Mouse (Mus musculus) hindbrain, embryonic 15.5 days (tissue): ENCODE data around the gene Krtap5-4. TPM values are rescaled to one million over a fixed set of nuclear protein-coding genes. Genes with fewer than 3 reads are reported as not detected.

Experiments
- ATAC-seq: fragments of 200-750 bp; cut with Nextera tagmentation; 2 replicates; pipeline ENCODE4 v1.8.0; 2017; ENCODE audit warnings: low read depth, moderate number of reproducible peaks, moderate TSS enrichment; ENCODE audit not compliant: low FRiP score
- H3K27ac ChIP-seq: fragments of 300-500 bp; sonication (generic); replicated peaks from 2 replicates; pipeline ENCODE4 v1.5.1; 2015; ENCODE audit warnings: mild to moderate bottlenecking, inconsistent platforms
- H3K27me3 ChIP-seq: fragments of 300-500 bp; sonication (generic); 2 replicates; pipeline ENCODE4 v1.6.1; 2015; ENCODE audit warnings: control low read depth, inconsistent platforms
- H3K36me3 ChIP-seq: fragments of 300-500 bp; sonication (generic); 2 replicates; pipeline ENCODE4 v1.6.1; 2015; ENCODE audit warnings: control low read depth, inconsistent platforms
- H3K4me1 ChIP-seq: fragments of 300-500 bp; sonication (generic); replicated peaks from 2 replicates; pipeline ENCODE4 v1.6.1; 2015; ENCODE audit warnings: control low read depth, inconsistent platforms
- H3K4me2 ChIP-seq: fragments of 300-500 bp; sonication (generic); 2 replicates; pipeline ENCODE4 v1.6.1; 2015; ENCODE audit warnings: moderate library complexity, mild to moderate bottlenecking, inconsistent platforms
- H3K4me3 ChIP-seq: fragments of 300-500 bp; sonication (generic); 2 replicates; pipeline ENCODE4 v1.5.1; 2015; ENCODE audit warnings: mild to moderate bottlenecking, inconsistent platforms
- H3K9ac ChIP-seq: fragments of 300-500 bp; sonication (generic); 2 replicates; pipeline ENCODE4 v1.6.1; 2015; ENCODE audit warnings: inconsistent platforms
- H3K9me3 ChIP-seq: fragments of 300-500 bp; sonication (generic); 2 replicates; pipeline ENCODE4 v1.6.1; 2016; ENCODE audit warnings: control low read depth, inconsistent platforms
- WGBS: fragments of 180-500 bp; shearing (Covaris S2); methylation state at CpG from one replicate; pipeline ENCODE4 v1.1.7; 2015; 5-methylcytosine and 5-hydroxymethylcytosine counted together
- polyA plus RNA-seq: library from polyadenylated mRNA; unstranded; fragments of >200 nt; fragmentation: Nextera tagmentation; extraction: Ambion mirVana; gene quantifications from 2 replicates; pipeline ENCODE4 v1.2.1, GENCODE M21; 2015

Gene Krtap5-4
- polyA plus RNA-seq, 1 experiment from 2014 or later, result not detected

DNA sequence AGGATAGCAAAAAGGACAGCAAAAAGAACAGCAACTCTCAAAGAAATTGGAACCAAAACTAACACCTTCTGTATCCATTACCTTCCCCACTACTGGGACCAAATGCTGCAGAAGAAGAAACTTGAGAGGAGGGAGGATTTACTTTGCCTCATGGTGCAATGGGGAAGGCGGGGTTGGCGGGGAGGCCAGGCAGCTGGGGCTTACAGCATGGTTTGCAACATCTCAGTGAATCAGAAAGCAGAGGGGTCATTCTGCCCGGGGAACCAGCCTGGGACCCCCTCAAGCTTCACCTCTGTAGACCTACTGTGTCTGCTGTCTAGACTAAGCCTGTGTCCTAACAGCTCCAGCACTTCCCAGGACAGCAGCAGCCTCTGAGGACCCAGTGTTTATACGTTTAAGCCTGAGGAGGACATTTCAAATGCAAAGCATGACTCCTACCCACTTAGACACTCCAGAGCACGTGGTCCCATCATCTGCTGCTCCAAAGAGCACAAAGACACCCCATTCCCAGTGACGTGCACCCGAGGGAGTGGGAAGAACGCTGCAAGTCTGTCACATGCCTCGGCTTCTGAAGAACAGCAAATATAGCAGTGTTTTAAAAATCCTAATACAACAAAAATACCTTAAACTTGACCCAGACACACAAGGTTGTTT is 46.1 kb downstream of the Krtap5-4 start:
- Histone ChIP-seq H3K36me3 (no peaks in the 10 kb centered on the region), H3K27ac (no peak overlapping the region), H3K4me3 (no peak overlapping the region), H3K9ac (no peak overlapping the region), H3K27me3 (no peaks in the 10 kb centered on the region), H3K9me3 (no peaks in the 10 kb centered on the region), H3K4me1 (no peaks in the 10 kb centered on the region; the same call in 1 of the 2 replicates), H3K4me2 (no peak overlapping the region)
- peak; percentile 71 for ATAC-seq
- 25% methylated on average over 9 of the region's 9 CpGs for WGBS

- Histone ChIP-seq H3K9me3 (no peaks in the 10 kb centered on the region), H3K36me3 (no peaks in the 10 kb centered on the region), H3K4me3 (no peak overlapping the region), H3K9ac (no peak overlapping the region), H3K4me1 (no peaks in the 10 kb centered on the region; the same call in 1 of the 2 replicates), H3K27me3 (no peaks in the 10 kb centered on the region), H3K27ac (no peak overlapping the region), H3K4me2 (no peak overlapping the region)
- ATAC-seq, result no peak
- 61% methylated on average over 5 of the region's 5 CpGs for WGBS
These were observed 48.2 kb downstream of the Krtap5-4 start for GRCm38 (mm10) chr7:142351569-142351968.

GRCm38 (mm10) chr7:142353854-142354253 is 50.5 kb downstream of the Krtap5-4 start:
- no peaks in the 10 kb centered on the region for H3K36me3 ChIP-seq
- 70% methylated on average over 5 of the region's 5 CpGs for WGBS
- H3K9ac ChIP-seq, result no peak overlapping the region

More at GRCm38 (mm10) chr7:142353854-142354253, 50.5 kb downstream of the Krtap5-4 start:
- Histone ChIP-seq H3K4me1 (no peaks in the 10 kb centered on the region; the same call in 1 of the 2 replicates), H3K27ac (no peak overlapping the region), H3K4me2 (no peak overlapping the region), H3K4me3 (no peak overlapping the region), H3K27me3 (no peaks in the 10 kb centered on the region), H3K9me3 (no peaks in the 10 kb centered on the region)
- ATAC-seq, result no peak

Other genes with a start within 250 kb of the Krtap5-4 start
- gene Mob2, start 242.5 kb upstream of the Krtap5-4 start, polyA plus RNA-seq, result 50.8 and 53.4 TPM in 2 replicates
- 117 and 134 TPM in 2 replicates for gene Dusp8, start 207.7 kb upstream of the Krtap5-4 start, polyA plus RNA-seq
- gene Gm45618, start 182.8 kb upstream of the Krtap5-4 start, polyA plus RNA-seq, result 0.43 TPM in 1 of 2 replicates, not detected in the other
- not detected in 2 replicates for gene Gm39115, start 167.5 kb upstream of the Krtap5-4 start, polyA plus RNA-seq
- gene Gm45337, start 158.9 kb upstream of the Krtap5-4 start, polyA plus RNA-seq, result not detected in 2 replicates
- gene Gm29735, start 146.4 kb upstream of the Krtap5-4 start, polyA plus RNA-seq, result not detected in 2 replicates
- gene Gm4553, start 137.8 kb upstream of the Krtap5-4 start, polyA plus RNA-seq, result 0.14 TPM in 1 of 2 replicates, not detected in the other
- gene Krtap5-2, start 127.5 kb upstream of the Krtap5-4 start, polyA plus RNA-seq, result not detected in 2 replicates
- not detected in 2 replicates for gene Gm10153, start 113.2 kb upstream of the Krtap5-4 start, polyA plus RNA-seq
- not detected in 2 replicates for gene Krtap5-3, start 102.2 kb upstream of the Krtap5-4 start, polyA plus RNA-seq
- gene Gm7579, start 91.7 kb upstream of the Krtap5-4 start, polyA plus RNA-seq, result not detected in 2 replicates
- gene Krtap5-5, start 73.6 kb upstream of the Krtap5-4 start, polyA plus RNA-seq, result not detected in 2 replicates
- not detected in 2 replicates for gene Gm40460, start 62.5 kb upstream of the Krtap5-4 start, polyA plus RNA-seq
- gene Gm2431, start 45.2 kb upstream of the Krtap5-4 start, polyA plus RNA-seq, result not detected in 2 replicates
- not detected in 2 replicates for gene Gm4559, start 29.2 kb upstream of the Krtap5-4 start, polyA plus RNA-seq
- gene Krtap5-1, start 6.4 kb upstream of the Krtap5-4 start, polyA plus RNA-seq, result not detected in 2 replicates
- gene Ifitm10, start 70.2 kb downstream of the Krtap5-4 start, polyA plus RNA-seq, result 8.4 and 8.7 TPM in 2 replicates
- gene Gm49369, start 79.1 kb downstream of the Krtap5-4 start, polyA plus RNA-seq, result 1.9 TPM in 1 of 2 replicates, not detected in the other
- gene Ctsd, start 84.5 kb downstream of the Krtap5-4 start, polyA plus RNA-seq, result 300 and 306 TPM in 2 replicates
- gene Syt8, start 131.3 kb downstream of the Krtap5-4 start, polyA plus RNA-seq, result not detected in 2 replicates
- 0.79 and 1.4 TPM in 2 replicates for gene Tnni2, start 138.3 kb downstream of the Krtap5-4 start, polyA plus RNA-seq
- gene Lsp1, start 157.3 kb downstream of the Krtap5-4 start, polyA plus RNA-seq, result 4.5 and 7.6 TPM in 2 replicates
- 3.3 and 3.6 TPM in 2 replicates for gene Tnnt3, start 195.3 kb downstream of the Krtap5-4 start, polyA plus RNA-seq
- gene Mrpl23, start 229.1 kb downstream of the Krtap5-4 start, polyA plus RNA-seq, result 21.1 and 21.6 TPM in 2 replicates